Mouse (Mus musculus) thymus, adult 2 months (tissue): Measurements from ENCODE around the gene Ssc4d.

Source experiments
- CTCF ChIP-seq: fragments of 200-500 bp; IDR thresholded peaks from 2 replicates; pipeline ENCODE4 v1.5.1; 2012; ENCODE audit warnings: mild to moderate bottlenecking, control low read depth, low read length, moderate library complexity, borderline replicate concordance; ENCODE audit not compliant: control insufficient read depth, poor library complexity, insufficient read depth; ENCODE audit errors: extremely low read depth
- POLR2A ChIP-seq: fragments of 200-500 bp; IDR thresholded peaks from 2 replicates; pipeline ENCODE4 v1.6.1; 2012; ENCODE audit warnings: mild to moderate bottlenecking, low read length, control low read depth, moderate library complexity; ENCODE audit not compliant: control insufficient read depth, poor library complexity, insufficient read depth; ENCODE audit errors: extremely low read depth

- TF ChIP-seq CTCF, result no peak
- no peak for TF ChIP-seq POLR2A
Observed at GRCm38 (mm10) chr5:135917327-135918058, 56.8 kb downstream of the Ssc4d start.
